Mouse (Mus musculus) E14TG2a.4 (cell line): ENCODE data around the gene Slc6a5.

Experiments used
- CTCF ChIP-seq: conservative IDR thresholded peaks from 2 replicates; pipeline ENCODE4 v1.5.1; 2014; ENCODE audit warnings: low read length
- NANOG ChIP-seq: IDR thresholded peaks from 2 replicates; pipeline ENCODE4 v1.6.1; 2014; ENCODE audit warnings: borderline replicate concordance, low read length, mixed read lengths
- POU5F1 ChIP-seq: IDR thresholded peaks from 2 replicates; pipeline ENCODE4 v1.6.1; 2014; ENCODE audit warnings: low read length, borderline replicate concordance

DNA sequence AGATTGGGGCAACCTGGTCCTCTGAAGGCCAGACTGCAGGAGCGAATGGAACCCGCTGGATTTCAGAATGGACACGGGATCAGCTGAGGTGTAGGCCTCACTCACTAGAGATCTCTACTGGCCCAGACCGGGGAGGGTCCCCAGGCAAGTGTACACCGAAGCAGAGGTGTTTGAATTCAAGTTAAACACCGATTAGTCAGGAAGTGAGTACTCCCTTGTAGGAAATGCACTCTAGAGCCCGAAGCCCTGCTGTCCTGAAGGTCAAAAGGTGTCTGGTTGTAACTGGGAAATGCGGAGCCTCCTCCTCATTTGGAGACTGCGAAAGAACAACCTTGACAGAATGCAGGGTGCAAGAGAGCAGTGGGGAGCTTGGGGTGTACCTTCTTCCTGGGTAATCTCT lies 5.0 kb downstream of the Slc6a5 start:
- TF ChIP-seq CTCF: no peak
- no peak for TF ChIP-seq POU5F1
- peak; percentile 75; the same call in 1 of the 2 replicates for TF ChIP-seq NANOG
